Mouse (Mus musculus) embryo, embryonic 9.5 days (tissue): ENCODE results near the gene Ercc8.

Source experiments
- DNase-seq: peaks from one replicate; pipeline ENCODE4 v3.0.0-alpha.2; 2017; ENCODE audit errors: extremely low spot score

The Ercc8 gene

GRCm38 (mm10) chr13:108219773-108220172 is 61.2 kb downstream of the Ercc8 start:
- no peak for DNase-seq

DNA sequence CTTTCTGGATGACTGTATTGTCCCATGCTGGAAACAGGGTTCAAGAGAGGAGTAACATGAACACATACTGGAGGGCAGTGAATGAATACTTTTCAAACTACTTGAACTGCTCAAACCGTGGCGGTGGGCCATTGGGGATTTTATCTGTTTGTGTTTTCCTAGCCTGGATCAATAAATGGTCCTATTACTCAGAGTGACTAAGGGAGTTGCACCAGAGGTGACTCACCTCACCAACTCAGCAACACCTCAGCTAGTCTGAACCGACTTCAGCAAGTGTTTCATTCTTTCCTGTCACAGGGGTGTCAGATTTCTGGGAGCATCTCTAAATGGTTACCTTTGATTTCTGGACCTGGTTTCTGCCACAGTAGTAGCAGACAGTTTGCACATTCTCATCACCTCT is 70.7 kb downstream of the Ercc8 start:
- no peak for DNase-seq

DNA sequence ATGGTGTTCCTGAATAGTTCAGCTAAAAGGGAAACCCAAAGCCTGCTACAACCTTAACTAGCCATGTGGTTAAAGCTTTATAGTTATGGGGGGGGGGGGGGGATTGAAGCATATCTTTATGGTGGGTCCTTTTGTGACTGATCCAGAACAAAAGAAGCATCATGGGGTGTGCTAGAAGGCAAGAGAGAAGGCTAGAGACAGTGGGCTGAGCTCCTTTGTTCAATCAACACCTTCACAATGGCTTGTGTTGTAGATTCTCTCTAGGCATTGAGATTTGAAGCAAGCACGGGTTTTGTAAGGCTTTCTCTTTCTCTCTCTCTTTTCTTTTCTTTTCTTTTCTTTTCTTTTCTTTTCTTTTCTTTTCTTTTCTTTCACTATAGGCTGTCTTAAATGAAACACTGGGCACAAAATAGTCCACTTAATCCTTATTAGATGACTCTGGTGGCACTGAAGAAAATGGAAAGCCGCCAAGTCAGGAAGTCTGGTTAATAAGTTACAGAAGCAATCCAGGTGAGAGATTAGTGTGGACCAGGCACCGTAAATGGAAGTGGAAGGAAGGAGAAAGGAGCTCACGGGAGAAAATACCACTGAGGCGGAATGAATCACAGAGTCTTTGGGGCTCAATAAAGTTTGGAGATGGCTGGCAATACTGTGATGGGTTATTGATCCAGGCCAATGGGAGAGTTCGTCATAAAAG is 71.3 kb downstream of the Ercc8 start:
- no peak for DNase-seq

GRCm38 (mm10) chr13:108240012-108240411 is 81.5 kb downstream of the Ercc8 start:
- DNase-seq: no peak

- no peak for DNase-seq
These were observed 83.2 kb downstream of the Ercc8 start for GRCm38 (mm10) chr13:108241715-108242114.
